Mouse (Mus musculus): ENCODE data around the gene Gal3st2c.
"Not testable (repeated sequence)": the region's sequence is repeated elsewhere in the genome, so short reads cannot be mapped to it uniquely, and the experiment has no call there.

Gene Gal3st2c

GRCm38 (mm10) chr1:93990209-93990608 lies at the start of gene Gal3st2c:
Gene Gal3st2c, plus strand, starts transcription at chr1:93990509.
- DNase-seq (ENCODE audit: low read depth, low spot score): not testable (repeated sequence)

- not testable (repeated sequence) for DNase-seq (ENCODE audit: low read depth, low spot score)
Measured at GRCm38 (mm10) chr1:93949087-93949486, 41.2 kb upstream of the Gal3st2c start.

GRCm38 (mm10) chr1:93966489-93966888 lies 23.8 kb upstream of the Gal3st2c start:
- DNase-seq (ENCODE audit: low read depth, low spot score): not testable (repeated sequence)

GRCm38 (mm10) chr1:93970380-93970779 lies 19.9 kb upstream of the Gal3st2c start:
- not testable (repeated sequence) for DNase-seq (ENCODE audit: low read depth, low spot score)

GRCm38 (mm10) chr1:93970797-93971196 lies 19.5 kb upstream of the Gal3st2c start:
- DNase-seq (ENCODE audit: low read depth, low spot score): not testable (repeated sequence)

GRCm38 (mm10) chr1:93975764-93976163 lies 14.5 kb upstream of the Gal3st2c start:
- not testable (repeated sequence) for DNase-seq (ENCODE audit: low read depth, low spot score)

GRCm38 (mm10) chr1:93978287-93978686 lies 12.0 kb upstream of the Gal3st2c start:
- not testable (repeated sequence) for DNase-seq (ENCODE audit: low read depth, low spot score)

GRCm38 (mm10) chr1:93980932-93981331 lies 9.4 kb upstream of the Gal3st2c start:
- not testable (repeated sequence) for DNase-seq (ENCODE audit: low read depth, low spot score)

- DNase-seq (ENCODE audit: low read depth, low spot score): no peak
Measured at GRCm38 (mm10) chr1:93986167-93986566, 4.1 kb upstream of the Gal3st2c start.

- DNase-seq (ENCODE audit: low read depth, low spot score): no peak
Measured at GRCm38 (mm10) chr1:93988786-93989185, 1.5 kb upstream of the Gal3st2c start.

- DNase-seq (ENCODE audit: low read depth, low spot score): not testable (repeated sequence)
Measured at GRCm38 (mm10) chr1:93991068-93991467, 759 bp downstream of the Gal3st2c start.

- DNase-seq (ENCODE audit: low read depth, low spot score): not testable (repeated sequence)
Measured at GRCm38 (mm10) chr1:93991491-93991890, 1.2 kb downstream of the Gal3st2c start.

- no peak for DNase-seq (ENCODE audit: low read depth, low spot score)
Measured at GRCm38 (mm10) chr1:94001023-94001422, 10.7 kb downstream of the Gal3st2c start.

- not testable (repeated sequence) for DNase-seq (ENCODE audit: low read depth, low spot score)
Measured at GRCm38 (mm10) chr1:94005954-94006506, 15.7 kb downstream of the Gal3st2c start.

- not testable (repeated sequence) for DNase-seq (ENCODE audit: low read depth, low spot score)
Measured at GRCm38 (mm10) chr1:94008826-94009225, 18.5 kb downstream of the Gal3st2c start.

- no peak for DNase-seq (ENCODE audit: low read depth, low spot score)
Measured at GRCm38 (mm10) chr1:94011643-94012042, 21.3 kb downstream of the Gal3st2c start.

GRCm38 (mm10) chr1:94020151-94020550 lies 29.8 kb downstream of the Gal3st2c start, which contains the start of gene Neu4:
Gene Neu4, plus strand, starts transcription at chr1:94020451.
- no peak for DNase-seq (ENCODE audit: low read depth, low spot score)

GRCm38 (mm10) chr1:94027506-94028108 lies 37.3 kb downstream of the Gal3st2c start:
- DNase-seq (ENCODE audit: low read depth, low spot score): no peak

- no peak for DNase-seq (ENCODE audit: low read depth, low spot score)
Measured at GRCm38 (mm10) chr1:94028741-94029140, 38.4 kb downstream of the Gal3st2c start.

- DNase-seq (ENCODE audit: low read depth, low spot score): no peak
Measured at GRCm38 (mm10) chr1:94033075-94033602, 42.8 kb downstream of the Gal3st2c start.

GRCm38 (mm10) chr1:94034984-94035743 lies 44.9 kb downstream of the Gal3st2c start:
- peak; percentile 93 for DNase-seq (ENCODE audit: low read depth, low spot score)

- DNase-seq (ENCODE audit: low read depth, low spot score): no peak
Measured at GRCm38 (mm10) chr1:94040391-94040790, 50.1 kb downstream of the Gal3st2c start.

Data from ES-CJ7 (cell line).